Mouse (Mus musculus) lung, postnatal 0 days (tissue): ENCODE data around the gene Grb10.

Source experiments
- CTCF ChIP-seq: IDR thresholded peaks from 2 replicates; pipeline ENCODE4 v1.5.1; 2016; ENCODE audit warnings: antibody characterized with exemption, mild to moderate bottlenecking
- EP300 ChIP-seq: IDR thresholded peaks from 2 replicates; pipeline ENCODE4 v1.6.1; 2016; ENCODE audit warnings: antibody characterized with exemption, mild to moderate bottlenecking, control low read depth

GRCm38 (mm10) chr11:11907703-11908413 lies 130.6 kb downstream of the Grb10 start:
- TF ChIP-seq CTCF (no peak), EP300 (no peak)
